Mouse (Mus musculus) myocyte (in vitro differentiated cells): ENCODE measurements around the gene Catsperg1. TPM values are rescaled to one million over a fixed set of nuclear protein-coding genes. Genes with fewer than 3 reads are reported as not detected.

Experiments used
- H3K27me3 ChIP-seq: one replicate; pipeline ENCODE4 v1.6.1; 2011; ENCODE audit not compliant: control insufficient read depth, insufficient read depth, insufficient read length
- H3K36me3 ChIP-seq: one replicate; pipeline ENCODE4 v1.6.1; 2011; ENCODE audit not compliant: control insufficient read depth, insufficient read depth
- H3K4me2 ChIP-seq: one replicate; pipeline ENCODE4 v1.6.1; 2011; ENCODE audit warnings: low read depth, control low read depth
- H3K4me3 ChIP-seq: one replicate; pipeline ENCODE4 v1.5.1; 2011; ENCODE audit warnings: mild to moderate bottlenecking, control low read depth, moderate library complexity
- H3K79me2 ChIP-seq: one replicate; pipeline ENCODE4 v1.6.1; 2011; ENCODE audit not compliant: control insufficient read depth, insufficient read depth
- H3ac ChIP-seq: one replicate; pipeline ENCODE4 v1.6.1; 2011; ENCODE audit not compliant: control insufficient read depth, insufficient read length
- CEBPB ChIP-seq: IDR thresholded peaks from 2 replicates; pipeline ENCODE4 v1.6.1; 2011; ENCODE audit warnings: mild to moderate bottlenecking, moderate library complexity; ENCODE audit not compliant: poor library complexity, insufficient read depth, severe bottlenecking
- E2F4 ChIP-seq: IDR thresholded peaks from one replicate; pipeline ENCODE4 v1.6.1; 2011; ENCODE audit warnings: mild to moderate bottlenecking, control low read depth, moderate library complexity; ENCODE audit not compliant: insufficient read depth
- MAX ChIP-seq: IDR thresholded peaks from one replicate; pipeline ENCODE4 v1.6.1; 2011; ENCODE audit warnings: low read depth, mild to moderate bottlenecking, control low read depth
- MYOD1 ChIP-seq, 3 experiments: IDR thresholded peaks; one replicate each; pipeline ENCODE4 v1.6.1; 2011; ENCODE audit warnings: control low read depth in 2 of 3, low read depth in 2 of 3, mild to moderate bottlenecking in 2 of 3, moderate library complexity in 1 of 3; ENCODE audit not compliant: insufficient read length in 2 of 3, control insufficient read depth in 1 of 3
- MYOG ChIP-seq, 3 experiments: IDR thresholded peaks; one replicate each; pipeline ENCODE4 v1.6.1; 2011; ENCODE audit warnings: control low read depth in 2 of 3, low read depth in 2 of 3, mild to moderate bottlenecking in 2 of 3; ENCODE audit not compliant: insufficient read length in 2 of 3, control insufficient read depth in 1 of 3, insufficient read depth in 1 of 3
- POLR2A ChIP-seq: IDR thresholded peaks from one replicate; pipeline ENCODE4 v1.6.1; 2011; ENCODE audit warnings: low read depth, mild to moderate bottlenecking, control low read depth, moderate library complexity; ENCODE audit not compliant: insufficient read length
- POLR2AphosphoS2 ChIP-seq: IDR thresholded peaks from one replicate; pipeline ENCODE4 v1.6.1; 2011; ENCODE audit warnings: low read depth, control low read depth; ENCODE audit not compliant: insufficient read length
- REST ChIP-seq: IDR thresholded peaks from one replicate; pipeline ENCODE4 v1.6.1; 2011; ENCODE audit warnings: mild to moderate bottlenecking, control low read depth, moderate library complexity; ENCODE audit not compliant: insufficient read depth, insufficient read length
- SRF ChIP-seq: IDR thresholded peaks from one replicate; pipeline ENCODE4 v1.6.1; 2011; ENCODE audit warnings: low read depth; ENCODE audit not compliant: control insufficient read depth, insufficient read length
- TCF12 ChIP-seq: IDR thresholded peaks from one replicate; pipeline ENCODE4 v1.6.1; 2011; ENCODE audit warnings: mild to moderate bottlenecking, control low read depth; ENCODE audit not compliant: poor library complexity, insufficient read depth, severe bottlenecking
- TCF3 ChIP-seq: IDR thresholded peaks from one replicate; pipeline ENCODE4 v1.6.1; 2011; ENCODE audit warnings: low read depth, control low read depth; ENCODE audit not compliant: insufficient read length
- USF1 ChIP-seq: IDR thresholded peaks from one replicate; pipeline ENCODE4 v1.6.1; 2011; ENCODE audit warnings: low read depth, mild to moderate bottlenecking, control low read depth, moderate library complexity
- polyA plus RNA-seq: library from polyadenylated mRNA; unstranded; fragments of >200 nt; fragmentation: generic; extraction: Trizol; gene quantifications from one replicate; pipeline ENCODE4 v1.2.1, GENCODE M21; 2012; ENCODE audit warnings: missing spikeins

Catsperg1 gene
- polyA plus RNA-seq, 1 experiment: not detected

DNA sequence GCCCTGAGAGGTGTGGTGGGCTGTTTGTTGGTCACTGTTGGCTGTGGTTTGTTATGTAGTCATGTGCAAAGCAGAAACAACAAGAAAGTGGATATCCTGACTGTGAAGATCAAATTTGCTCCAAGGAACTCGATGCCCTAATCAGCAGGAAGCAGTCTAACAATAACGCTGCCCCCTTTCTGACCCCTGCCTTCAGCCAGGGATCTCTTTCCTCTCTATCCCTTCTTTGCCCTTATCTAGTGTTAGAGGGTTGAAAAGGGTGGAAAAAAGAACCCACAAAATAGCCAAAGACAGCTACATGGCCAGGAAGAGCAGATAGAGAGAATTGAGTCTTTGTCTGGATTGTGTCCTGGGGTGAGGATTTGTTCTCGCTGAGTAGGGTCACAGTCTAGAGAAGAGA, 16.7 kb upstream of the Catsperg1 start:
- TF ChIP-seq POLR2A (no peak), MYOG (IDR thresholded peaks at IDR 0.05; ENCODE audit: control insufficient read depth in 1 of 3, insufficient read depth in 1 of 3, insufficient read length in 2 of 3, low read depth in 2 of 3) (no peak), CEBPB (no peak), POLR2AphosphoS2 (no peak), SRF (no peak), MAX (no peak), TCF12 (no peak), USF1 (no peak), E2F4 (no peak), TCF3 (no peak)
- no peak overlapping the region for H3K4me2 ChIP-seq
- H3K27me3 ChIP-seq: no peaks in the 10 kb centered on the region
- H3K36me3 ChIP-seq: no peaks in the 10 kb centered on the region
- no peaks in the 10 kb centered on the region for H3K79me2 ChIP-seq
- H3K4me3 ChIP-seq: no peak overlapping the region
- H3ac ChIP-seq: no peak overlapping the region

DNA sequence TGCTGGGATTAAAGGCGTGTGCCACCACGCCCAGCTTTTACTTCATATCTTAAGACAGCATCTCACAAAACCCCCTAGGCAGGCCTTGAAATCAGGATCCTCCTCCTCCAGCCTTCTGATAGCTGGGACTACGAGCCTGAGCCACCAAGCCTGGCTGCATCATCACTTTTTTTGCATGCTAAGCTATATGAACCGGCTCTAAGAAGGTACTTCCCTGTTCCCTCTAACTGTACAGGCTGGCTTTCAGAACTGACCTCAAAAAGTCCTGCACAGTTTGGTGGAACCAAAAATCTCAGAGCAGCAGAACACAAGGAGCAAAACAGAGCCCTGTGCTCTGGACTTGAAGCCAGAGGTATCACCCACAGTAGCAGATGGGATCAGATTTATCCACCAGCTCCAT, 14.4 kb upstream of the Catsperg1 start:
- Histone ChIP-seq H3K79me2 (no peaks in the 10 kb centered on the region), H3K4me3 (no peak overlapping the region), H3K4me2 (no peak overlapping the region), H3K36me3 (no peaks in the 10 kb centered on the region), H3ac (no peak overlapping the region), H3K27me3 (no peaks in the 10 kb centered on the region)
- no peak for TF ChIP-seq MYOG (IDR thresholded peaks at IDR 0.05; ENCODE audit: control insufficient read depth in 1 of 3, insufficient read depth in 1 of 3, insufficient read length in 2 of 3, low read depth in 2 of 3)
- no peak for TF ChIP-seq TCF12
- TF ChIP-seq POLR2AphosphoS2: no peak
- TF ChIP-seq CEBPB: no peak
- no peak for TF ChIP-seq REST
- TF ChIP-seq USF1: no peak
- TF ChIP-seq MAX: no peak
- TF ChIP-seq POLR2A: no peak
- no peak for TF ChIP-seq MYOD1 (IDR thresholded peaks at IDR 0.05; ENCODE audit: control insufficient read depth in 1 of 3, insufficient read length in 2 of 3, low read depth in 2 of 3)
- TF ChIP-seq TCF3: no peak
- no peak for TF ChIP-seq SRF
- TF ChIP-seq E2F4: no peak

DNA sequence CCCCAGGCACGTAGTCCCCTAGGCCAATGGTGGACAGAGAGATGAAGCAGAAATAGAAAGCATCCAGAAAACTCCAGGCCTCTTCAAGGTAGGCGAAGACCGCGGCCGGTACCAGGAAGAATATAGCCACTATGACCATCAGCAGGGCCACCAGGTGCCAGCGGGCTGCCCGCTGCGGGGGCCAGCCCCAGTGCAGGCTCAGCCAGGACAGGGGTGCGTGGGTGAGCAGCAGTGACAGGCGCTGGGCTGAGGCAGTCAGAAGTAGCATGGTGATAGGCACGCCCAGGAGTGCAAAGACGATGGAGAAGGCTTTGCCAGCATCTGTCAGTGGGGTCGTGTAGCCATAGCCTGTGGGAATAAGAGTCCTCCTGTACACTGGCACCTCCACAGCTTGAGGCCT, 11.7 kb upstream of the Catsperg1 start:
- Histone ChIP-seq H3K36me3 (no peaks in the 10 kb centered on the region), H3K4me3 (no peak overlapping the region), H3K4me2 (no peak overlapping the region), H3K27me3 (no peaks in the 10 kb centered on the region), H3K79me2 (no peaks in the 10 kb centered on the region), H3ac (no peak overlapping the region)
- TF ChIP-seq TCF3 (no peak), SRF (no peak), MYOG (IDR thresholded peaks at IDR 0.05; ENCODE audit: control insufficient read depth in 1 of 3, insufficient read depth in 1 of 3, insufficient read length in 2 of 3, low read depth in 2 of 3) (no peak), POLR2A (no peak), USF1 (no peak)

DNA sequence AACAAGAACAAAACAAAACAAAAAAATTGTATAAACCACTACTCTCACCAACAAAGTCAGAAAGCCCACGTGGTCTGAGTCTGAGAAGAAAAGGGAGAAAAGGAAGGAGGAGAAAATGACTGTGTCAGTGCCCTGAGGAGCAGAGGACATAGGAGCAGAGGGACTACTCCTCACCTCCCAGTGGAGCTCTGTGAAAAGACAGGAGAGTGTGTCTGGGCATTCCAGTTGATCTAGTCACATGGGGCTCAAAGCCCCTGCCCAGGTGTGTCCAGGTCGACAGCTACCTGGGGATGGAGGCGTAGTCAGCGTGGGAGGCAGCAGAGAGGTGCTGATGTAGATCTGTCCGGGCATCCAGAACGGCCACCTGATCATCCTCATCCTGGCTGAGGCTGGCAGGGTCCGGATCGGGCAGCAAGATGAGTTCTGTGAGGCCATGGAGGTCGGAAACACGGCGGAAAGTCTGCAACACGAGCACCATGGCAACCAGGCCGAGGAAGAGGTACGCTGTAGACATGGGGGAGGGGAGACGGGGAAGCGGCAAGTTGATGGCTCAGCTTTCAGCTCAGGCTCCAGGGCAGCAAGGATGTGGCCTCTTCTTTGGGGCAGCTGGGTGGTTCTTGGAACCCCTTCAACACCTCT, 11.0 kb upstream of the Catsperg1 start:
- no peak overlapping the region for H3K4me2 ChIP-seq
- no peaks in the 10 kb centered on the region for H3K36me3 ChIP-seq
- TF ChIP-seq E2F4: no peak
- no peak for TF ChIP-seq MYOG (IDR thresholded peaks at IDR 0.05; ENCODE audit: control insufficient read depth in 1 of 3, insufficient read depth in 1 of 3, insufficient read length in 2 of 3, low read depth in 2 of 3)
- TF ChIP-seq REST: no peak
- TF ChIP-seq CEBPB: no peak
- no peak for TF ChIP-seq POLR2AphosphoS2
- TF ChIP-seq POLR2A: no peak
- TF ChIP-seq USF1: no peak
- no peak for TF ChIP-seq SRF
- no peak for TF ChIP-seq MAX
- TF ChIP-seq TCF12: no peak
- TF ChIP-seq MYOD1 (IDR thresholded peaks at IDR 0.05; ENCODE audit: control insufficient read depth in 1 of 3, insufficient read length in 2 of 3, low read depth in 2 of 3): no peak
- no peak for TF ChIP-seq TCF3
- no peak overlapping the region for H3K4me3 ChIP-seq
- no peaks in the 10 kb centered on the region for H3K79me2 ChIP-seq
- no peak overlapping the region for H3ac ChIP-seq
- no peaks in the 10 kb centered on the region for H3K27me3 ChIP-seq

DNA sequence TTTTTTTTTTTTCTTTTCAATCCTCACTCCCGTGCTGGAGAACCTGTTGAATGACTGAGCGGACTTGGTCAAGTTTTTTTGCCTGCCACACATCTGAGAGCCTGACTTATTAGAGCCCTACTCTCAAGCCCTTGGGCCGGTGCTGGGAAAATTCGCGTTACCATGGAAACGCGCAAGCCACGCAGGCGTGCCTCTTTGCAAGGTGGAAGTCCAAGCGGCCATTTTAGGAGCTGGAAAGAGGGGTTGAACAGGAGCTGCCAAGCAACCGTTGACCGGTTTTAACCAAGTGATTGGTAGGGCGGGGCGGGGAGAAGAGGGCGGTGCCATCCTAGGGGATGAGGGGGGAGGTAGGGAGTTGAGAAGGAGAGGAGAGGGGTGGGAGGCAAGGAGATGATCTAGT, 1.0 kb upstream of the Catsperg1 start:
- no peaks in the 10 kb centered on the region for H3K79me2 ChIP-seq
- no peak overlapping the region for H3K4me3 ChIP-seq
- no peaks in the 10 kb centered on the region for H3K27me3 ChIP-seq
- H3K36me3 ChIP-seq: no peaks in the 10 kb centered on the region
- no peak overlapping the region for H3K4me2 ChIP-seq
- no peak for TF ChIP-seq E2F4
- H3ac ChIP-seq: no peak overlapping the region
